Mouse (Mus musculus) G1E (cell line): Measurements from ENCODE around the gene Ntn1.

Experiments used
- CTCF ChIP-seq: IDR thresholded peaks from 2 replicates; pipeline ENCODE4 v1.5.1; 2012; ENCODE audit warnings: low read depth, low read length, inconsistent platforms, mixed read lengths
- GATA1 ChIP-seq: IDR thresholded peaks from 2 replicates; pipeline ENCODE4 v1.6.1; 2012; ENCODE audit warnings: borderline replicate concordance, low read length, inconsistent platforms, mixed read lengths
- POLR2AphosphoS5 ChIP-seq: IDR thresholded peaks from 2 replicates; pipeline ENCODE4 v1.6.1; 2012; ENCODE audit warnings: low read depth, low read length, inconsistent platforms; ENCODE audit not compliant: insufficient replicate concordance

DNA sequence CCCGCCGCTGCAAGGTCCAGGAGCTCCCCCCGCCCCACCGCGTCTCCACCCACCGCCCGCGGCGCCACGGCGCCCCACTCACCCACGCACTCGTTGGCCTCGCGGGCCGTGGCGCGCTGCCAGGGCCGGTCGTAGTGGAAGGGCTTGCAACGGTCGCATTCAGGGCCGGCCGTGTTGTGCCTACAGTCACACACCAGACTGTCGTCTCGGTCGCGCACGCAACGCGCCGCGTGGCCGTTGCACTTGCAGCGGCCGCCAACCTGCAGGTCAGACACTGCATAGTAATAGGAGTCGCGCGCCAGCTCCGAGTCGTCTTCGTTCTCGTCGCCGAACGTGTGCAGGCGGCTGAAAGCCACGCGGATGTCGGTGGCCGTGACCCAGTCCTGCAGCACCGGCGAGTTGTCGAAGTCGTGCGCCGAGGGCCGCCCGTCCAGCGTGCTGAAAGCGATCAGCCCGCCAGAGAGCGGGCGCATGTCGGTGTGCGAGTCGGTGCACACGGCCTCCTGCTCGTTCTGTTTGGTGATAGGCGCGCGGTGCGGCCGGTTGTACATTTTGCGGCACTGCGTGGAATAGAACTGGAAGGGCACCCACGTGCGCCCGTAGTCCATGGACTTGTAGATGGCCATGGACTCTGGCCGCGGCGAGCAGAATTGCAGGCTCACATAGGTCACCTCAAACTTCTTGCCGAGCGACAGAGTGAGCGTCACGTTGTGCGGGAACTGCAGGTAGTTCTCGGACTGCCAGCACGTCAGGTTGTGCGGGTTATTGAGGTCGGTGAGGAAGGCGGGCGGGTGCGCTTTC is 15.4 kb downstream of the Ntn1 start:
- no peak for TF ChIP-seq CTCF
- no peak for TF ChIP-seq GATA1
- TF ChIP-seq POLR2AphosphoS5 = no peak
